ENCODE assay signal across 9 mouse cellular contexts in the genomic region with DNA sequence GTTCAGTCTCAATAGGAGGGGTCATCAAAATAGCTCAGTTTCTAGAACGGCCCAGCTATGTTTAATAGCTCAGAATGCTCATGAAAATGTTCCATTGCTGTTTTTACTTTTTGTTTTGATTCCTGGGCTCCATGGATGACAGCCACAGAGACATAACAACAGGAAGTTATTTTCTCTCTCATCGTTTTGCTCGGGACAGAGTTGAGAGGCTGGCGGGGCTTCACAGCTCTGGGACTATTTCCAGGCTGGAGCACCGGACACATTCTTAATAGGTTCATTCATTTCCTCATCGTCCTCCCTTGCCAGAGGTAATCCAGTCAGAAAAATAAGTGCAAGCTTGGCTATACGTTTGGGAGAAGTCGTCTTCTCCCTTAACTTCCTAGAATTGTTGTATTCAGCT. TPM values are rescaled to one million over a fixed set of nuclear protein-coding genes. Genes with fewer than 3 reads are reported as not detected.
DNase-seq lines count a peak whose midpoint lies in the region; ATAC-seq lines count a peak whose summit lies in the region.
"Had no signal": no experiment of that assay in that cellular context is flagged by ENCODE, and none has a peak within 500 bp of the region (broad histone marks: within the 10 kb centered on the region; RNA-seq: fewer than 3 reads in every experiment).

No protein-coding gene starts in this region.

- 0 out of 2 replicates have a peak, but pooled peaks cover 4% of the 10 kb centered on the region for H3K9me3 ChIP-seq in embryonic facial prominence, embryonic 14.5 days (ENCODE audit: control insufficient read depth, low read length)
- H3K9me3 ChIP-seq in embryonic facial prominence, embryonic 10.5 days: no peaks in the 10 kb centered on the region
- no peaks in the 10 kb centered on the region for H3K9me3 ChIP-seq in midbrain, embryonic 11.5 days (ENCODE audit: control insufficient read depth, low read length)
- H3K9me3 ChIP-seq in midbrain, embryonic 10.5 days (replicated peaks): no peaks in the 10 kb centered on the region; the same call in 1 of the 2 replicates
- H3K9me3 ChIP-seq in stomach, embryonic 16.5 days (replicated peaks; ENCODE audit: control insufficient read depth, low read length): no peaks in the 10 kb centered on the region

- H3K27me3 ChIP-seq in embryonic facial prominence, embryonic 14.5 days (replicated peaks; ENCODE audit: control insufficient read depth, insufficient read depth, low read length): no peaks in the 10 kb centered on the region
- H3K27me3 ChIP-seq in embryonic facial prominence, embryonic 10.5 days (replicated peaks; ENCODE audit: low read depth, poor library complexity, severe bottlenecking): peaks cover 2% of the 10 kb centered on the region; the same call in 1 of the 2 replicates
- no peaks in the 10 kb centered on the region for H3K27me3 ChIP-seq in midbrain, embryonic 11.5 days (ENCODE audit: control insufficient read depth, insufficient read depth, low read length)
- no peaks in the 10 kb centered on the region for H3K27me3 ChIP-seq in midbrain, embryonic 10.5 days (ENCODE audit: low read depth, poor library complexity, severe bottlenecking)
- no peaks in the 10 kb centered on the region for H3K27me3 ChIP-seq in stomach, embryonic 16.5 days (ENCODE audit: control insufficient read depth, insufficient read depth, low read length)

- no peak overlapping the region for H3K9ac ChIP-seq in embryonic facial prominence, embryonic 14.5 days (ENCODE audit: low read depth, low read length)
- no peak overlapping the region for H3K9ac ChIP-seq in midbrain, embryonic 11.5 days (ENCODE audit: low read length)
- no peak overlapping the region for H3K9ac ChIP-seq in stomach, embryonic 16.5 days (ENCODE audit: low read length)

- H3K4me3 ChIP-seq in embryonic facial prominence, embryonic 14.5 days (ENCODE audit: low read depth, low read length): no peak overlapping the region
- no peak overlapping the region for H3K4me3 ChIP-seq in embryonic facial prominence, embryonic 10.5 days
- H3K4me3 ChIP-seq in midbrain, embryonic 11.5 days (ENCODE audit: low read depth, low read length): no peak overlapping the region
- no peak overlapping the region for H3K4me3 ChIP-seq in midbrain, embryonic 10.5 days
- no peak overlapping the region for H3K4me3 ChIP-seq in stomach, embryonic 16.5 days (replicated peaks; ENCODE audit: low read length)

- H3K36me3 ChIP-seq in embryonic facial prominence, embryonic 14.5 days (ENCODE audit: control insufficient read depth, insufficient read depth, low read length): no peaks in the 10 kb centered on the region
- H3K36me3 ChIP-seq in embryonic facial prominence, embryonic 10.5 days (replicated peaks): no peaks in the 10 kb centered on the region
- H3K36me3 ChIP-seq in midbrain, embryonic 11.5 days (ENCODE audit: control insufficient read depth, insufficient read depth, low read length): no peaks in the 10 kb centered on the region
- no peaks in the 10 kb centered on the region for H3K36me3 ChIP-seq in midbrain, embryonic 10.5 days
- no peaks in the 10 kb centered on the region for H3K36me3 ChIP-seq in stomach, embryonic 16.5 days (ENCODE audit: control insufficient read depth, insufficient read depth, low read length)

- ATAC-seq in embryonic facial prominence, embryonic 14.5 days (ENCODE audit: low read depth): no peak
- no peak for ATAC-seq in midbrain, embryonic 11.5 days (ENCODE audit: low FRiP score)
- ATAC-seq in stomach, embryonic 16.5 days (ENCODE audit: insufficient read depth, low FRiP score): peak; percentile 59; the same call in 1 of the 2 replicates

- peak; percentile 60 for DNase-seq in embryonic facial prominence, embryonic 14.5 days (ENCODE audit: low spot score)
- no peak for DNase-seq in embryonic facial prominence, embryonic 10.5 days (ENCODE audit: low spot score)
- DNase-seq in midbrain, embryonic 11.5 days (ENCODE audit: low spot score, missing footprints): peak; percentile 44
- DNase-seq in midbrain, embryonic 10.5 days (ENCODE audit: low spot score): no peak
- DNase-seq in kidney, adult 8-10 months: peak; percentile 47 to 61
- no peak for DNase-seq in layer of hippocampus, postnatal 36 days
- no peak for DNase-seq in adipocyte (ENCODE audit: low spot score)
- DNase-seq: B cell, adult 2 months had no signal

- no peaks in the 10 kb centered on the region for H3K4me1 ChIP-seq in embryonic facial prominence, embryonic 14.5 days (ENCODE audit: control insufficient read depth, insufficient read depth, low read length)
- H3K4me1 ChIP-seq in embryonic facial prominence, embryonic 10.5 days: no peaks in the 10 kb centered on the region
- H3K4me1 ChIP-seq in midbrain, embryonic 11.5 days (ENCODE audit: control insufficient read depth, insufficient read depth, low read length): no peaks in the 10 kb centered on the region
- H3K4me1 ChIP-seq in midbrain, embryonic 10.5 days: peaks cover 4% of the 10 kb centered on the region; the same call in 1 of the 2 replicates
- no peaks in the 10 kb centered on the region; the same call in 1 of the 2 replicates for H3K4me1 ChIP-seq in stomach, embryonic 16.5 days (ENCODE audit: control insufficient read depth, insufficient read depth, low read length)

- H3K4me2 ChIP-seq in embryonic facial prominence, embryonic 14.5 days (ENCODE audit: low read depth, low read length): no peak overlapping the region
- no peak overlapping the region for H3K4me2 ChIP-seq in midbrain, embryonic 11.5 days
- H3K4me2 ChIP-seq in stomach, embryonic 16.5 days (ENCODE audit: low read depth, low read length): no peak overlapping the region

- no peak overlapping the region for H3K27ac ChIP-seq in embryonic facial prominence, embryonic 14.5 days (replicated peaks; ENCODE audit: low read depth, low read length)
- no peak overlapping the region for H3K27ac ChIP-seq in embryonic facial prominence, embryonic 10.5 days (replicated peaks)
- H3K27ac ChIP-seq in midbrain, embryonic 11.5 days (ENCODE audit: low read depth, low read length): no peak overlapping the region
- no peak overlapping the region for H3K27ac ChIP-seq in midbrain, embryonic 10.5 days (replicated peaks)
- no peak overlapping the region for H3K27ac ChIP-seq in stomach, embryonic 16.5 days (ENCODE audit: low read length)

- 33% methylated on average over 8 of the region's 8 CpGs for WGBS in embryonic facial prominence, embryonic 14.5 days
- 56% methylated on average over 8 of the region's 8 CpGs for WGBS in embryonic facial prominence, embryonic 10.5 days
- 80% methylated on average over 8 of the region's 8 CpGs for WGBS in midbrain, embryonic 11.5 days
- WGBS in midbrain, embryonic 10.5 days: 74% methylated on average over 8 of the region's 8 CpGs
- 30% methylated on average over 8 of the region's 8 CpGs for WGBS in stomach, embryonic 16.5 days

RNA-seq across cellular contexts. Expression of gene Tnfsf10, which starts 27.9 kb away (rescaled TPM):
- polyA plus RNA-seq in embryonic facial prominence, embryonic 14.5 days (2014; fragmentation: Nextera tagmentation; extraction: Ambion mirVana): 0.24 and 0.43 TPM in 2 replicates
- not detected in 2 replicates for polyA plus RNA-seq in embryonic facial prominence, embryonic 10.5 days (2016; fragmentation: Nextera tagmentation; extraction: Ambion mirVana)
- polyA plus RNA-seq in midbrain, embryonic 11.5 days (2014; fragmentation: Nextera tagmentation; extraction: Ambion mirVana): not detected in 2 replicates
- polyA plus RNA-seq in midbrain, embryonic 10.5 days (2016; fragmentation: Nextera tagmentation; extraction: Ambion mirVana): not detected in 2 replicates
- 0.40 and 0.62 TPM in 2 replicates for polyA plus RNA-seq in stomach, embryonic 16.5 days (2015; fragmentation: Nextera tagmentation; extraction: Ambion mirVana)
- 1 to 10 TPM; 1.0 to 1.4 TPM for total RNA-seq in layer of hippocampus, postnatal 36 days (2021)

Comparison
In these comparisons a context has a peak if more than half of its experiments do, and no peak if none do; other contexts are left out.
1. DNase-seq: peak in embryonic facial prominence, embryonic 14.5 days (single experiment), midbrain, embryonic 11.5 days (single experiment) and kidney, adult 8-10 months (2 of 2); none in embryonic facial prominence, embryonic 10.5 days (single experiment), midbrain, embryonic 10.5 days (single experiment), layer of hippocampus, postnatal 36 days (0 of 2) and adipocyte (single experiment).